Mouse (Mus musculus) layer of hippocampus, adult 9-10 months (tissue): Measurements from ENCODE around the gene Tmem135.

Experiments used
- DNase-seq: peaks from one replicate; pipeline ENCODE4 v3.0.0; 2022; ENCODE audit warnings: low spot score

The Tmem135 gene

GRCm38 (mm10) chr7:89388981-89389380, 15.0 kb downstream of the Tmem135 start:
- no peak for DNase-seq

DNA sequence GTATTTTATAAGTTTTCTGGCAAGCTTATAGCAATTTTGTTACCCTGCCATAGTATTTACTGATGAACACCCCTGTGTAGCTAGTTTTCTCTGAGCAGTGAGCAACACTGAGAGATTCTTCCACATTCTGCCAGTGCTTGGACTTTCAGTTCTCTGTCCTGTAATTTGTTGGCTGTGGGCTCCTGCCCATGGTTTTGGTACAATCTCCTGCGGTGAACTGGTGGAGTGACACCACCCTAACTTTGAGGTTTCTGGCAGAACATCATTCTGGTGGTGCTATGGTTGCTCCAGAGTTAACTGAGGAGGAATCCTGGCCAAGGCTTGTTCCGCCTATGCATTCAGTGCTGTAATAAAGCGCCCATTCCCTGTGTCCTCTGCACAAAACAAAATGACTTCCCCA, 21.1 kb downstream of the Tmem135 start:
- no peak for DNase-seq

DNA sequence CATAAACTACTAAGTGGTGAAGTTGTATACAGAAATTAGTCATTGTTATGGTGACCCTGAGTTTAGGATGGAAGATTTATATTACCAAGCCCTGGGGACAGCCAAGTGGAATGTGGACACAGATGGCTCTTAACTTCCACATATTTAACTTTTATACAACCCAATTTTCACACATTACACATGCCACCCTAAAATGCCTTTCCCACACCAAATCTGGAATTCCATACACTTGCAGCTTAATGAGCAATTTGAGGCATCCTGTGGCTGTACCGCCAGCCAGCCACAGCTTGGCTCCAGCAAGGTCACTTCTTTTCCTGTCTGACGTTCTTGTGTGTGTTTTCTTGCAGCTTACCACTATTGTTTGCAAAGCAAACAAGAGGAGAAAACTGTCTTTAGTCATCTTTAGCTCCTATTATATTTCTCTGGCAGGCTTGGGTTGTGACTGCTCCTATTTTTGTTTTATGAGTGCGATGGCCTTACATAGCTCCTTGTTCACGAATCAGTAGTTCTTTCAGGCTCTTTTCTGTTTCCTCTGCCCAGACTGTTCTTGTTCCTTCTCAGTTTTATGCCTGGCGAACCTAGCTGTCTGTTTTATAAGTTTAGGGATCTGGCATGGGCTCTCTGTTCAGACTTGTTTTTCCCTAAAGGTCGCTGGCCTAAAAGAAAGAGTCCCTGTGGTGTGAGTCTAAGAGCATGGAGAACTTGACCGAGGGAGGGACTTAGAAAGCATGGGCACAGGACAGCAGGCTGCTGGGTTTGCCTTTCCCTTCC, 22.9 kb downstream of the Tmem135 start:
- no peak for DNase-seq

GRCm38 (mm10) chr7:89371623-89372295, 32.3 kb downstream of the Tmem135 start:
- DNase-seq = no peak

DNA sequence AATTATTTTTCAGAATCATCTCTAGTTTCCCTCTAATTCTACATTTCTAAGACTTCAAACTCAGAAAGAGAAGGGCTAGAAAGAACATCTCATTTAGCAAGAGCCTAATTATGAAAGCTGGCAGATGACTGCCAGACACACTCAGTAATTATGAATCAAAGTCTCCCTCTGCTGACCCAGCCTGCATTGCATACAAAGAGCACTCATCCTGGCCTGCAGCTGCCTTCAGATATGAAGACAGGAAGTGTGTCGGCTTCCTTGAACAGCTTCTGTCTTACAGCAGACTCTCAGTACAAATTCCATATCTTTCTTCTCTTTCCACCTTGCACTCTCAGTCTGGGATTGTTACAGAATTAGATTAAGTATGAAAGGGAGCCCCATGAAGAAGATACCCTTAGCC, 33.1 kb downstream of the Tmem135 start:
- peak; percentile 32 for DNase-seq

GRCm38 (mm10) chr7:89370086-89370485, 33.9 kb downstream of the Tmem135 start:
- DNase-seq = no peak

DNA sequence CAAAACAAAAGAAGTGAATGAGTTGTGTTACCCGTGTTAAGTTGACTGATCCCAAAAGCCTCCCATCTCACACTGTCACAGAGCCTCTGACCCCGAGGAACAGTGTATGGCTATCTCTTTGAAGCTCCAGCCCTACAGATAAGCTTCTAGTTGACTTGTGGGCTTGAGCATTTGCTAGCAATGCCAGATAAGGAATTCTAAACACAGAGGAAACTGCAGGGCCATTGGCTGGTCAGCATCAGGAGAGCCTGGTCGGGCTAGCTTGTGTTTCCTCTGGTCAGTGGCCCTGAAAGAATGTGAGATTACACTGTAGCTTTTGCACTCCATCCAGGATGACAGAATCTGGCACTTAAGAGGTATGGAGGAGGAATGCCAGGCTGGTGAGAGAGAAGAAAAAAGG, 36.4 kb downstream of the Tmem135 start:
- DNase-seq = no peak

DNA sequence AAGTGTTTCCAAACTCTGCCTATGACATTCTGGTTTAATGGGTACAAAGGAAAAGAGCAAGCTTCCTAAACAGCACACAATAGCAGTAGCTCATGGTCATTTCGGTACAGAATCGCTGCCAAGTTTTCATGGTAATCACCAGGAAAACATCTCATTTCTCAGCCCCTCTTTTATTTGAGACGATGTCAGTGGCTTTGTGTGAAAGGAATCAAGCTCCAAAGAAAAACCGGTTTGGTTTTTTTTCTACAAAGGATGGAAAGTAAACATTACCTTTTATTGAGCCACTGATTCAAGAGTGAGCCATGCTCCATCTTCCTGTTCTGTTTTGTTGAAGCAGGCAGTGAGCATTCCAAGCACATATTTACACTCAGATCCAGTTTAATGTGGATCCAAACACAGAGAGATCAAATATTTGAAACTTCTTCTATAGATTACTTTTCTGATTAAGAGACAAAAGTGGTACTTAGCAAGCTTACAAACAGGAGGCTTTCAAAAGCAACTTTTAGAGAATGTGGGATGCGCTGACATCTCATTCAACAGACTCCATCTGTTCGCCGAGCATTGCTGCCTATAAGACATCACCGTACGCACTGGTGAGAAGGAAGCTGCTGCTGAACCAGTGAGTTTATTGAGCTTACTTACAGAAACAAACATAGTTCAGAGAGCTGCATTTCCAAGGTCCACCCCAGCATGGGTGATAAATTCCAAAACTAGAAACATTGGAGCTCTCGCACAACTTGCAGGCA, 38.7 kb downstream of the Tmem135 start:
- no peak for DNase-seq

- DNase-seq = no peak
These were observed 40.0 kb downstream of the Tmem135 start for GRCm38 (mm10) chr7:89363975-89364374.

GRCm38 (mm10) chr7:89356307-89356706, 47.7 kb downstream of the Tmem135 start:
- no peak for DNase-seq

DNA sequence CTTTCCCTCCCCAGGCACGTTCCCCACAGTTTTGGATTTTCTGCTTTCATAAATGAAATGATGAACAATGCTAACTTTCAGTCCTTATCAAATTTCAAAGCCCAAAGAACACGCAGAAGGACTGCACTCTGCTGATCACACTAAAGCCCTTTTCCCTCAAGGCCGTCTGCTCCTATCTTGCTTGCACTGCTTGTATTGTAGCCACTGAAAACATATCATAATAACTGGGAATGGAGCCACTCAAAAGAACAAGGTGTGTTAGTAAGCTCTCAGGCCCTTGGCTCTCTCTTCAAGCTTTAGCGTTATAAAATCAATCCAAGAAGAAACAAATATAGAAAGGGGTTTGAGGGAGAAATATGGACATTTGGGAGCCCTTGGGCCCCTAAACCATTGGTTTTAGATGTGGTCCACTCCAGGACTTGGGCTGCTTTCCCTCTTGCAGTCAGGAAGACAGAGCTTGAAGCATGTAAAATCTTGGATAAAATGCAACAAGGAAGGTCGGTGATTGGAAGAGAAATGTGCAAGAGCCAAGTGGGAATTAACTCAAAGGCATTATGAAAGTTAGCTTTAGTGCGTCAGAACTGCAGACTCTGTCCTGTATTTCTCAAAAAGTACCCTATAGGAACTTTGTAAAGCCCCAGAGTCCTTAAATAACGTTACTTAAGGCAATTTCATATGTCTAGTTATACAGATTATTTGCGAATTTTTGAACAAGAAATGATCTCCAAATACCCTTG, 48.3 kb downstream of the Tmem135 start:
- no peak for DNase-seq

DNA sequence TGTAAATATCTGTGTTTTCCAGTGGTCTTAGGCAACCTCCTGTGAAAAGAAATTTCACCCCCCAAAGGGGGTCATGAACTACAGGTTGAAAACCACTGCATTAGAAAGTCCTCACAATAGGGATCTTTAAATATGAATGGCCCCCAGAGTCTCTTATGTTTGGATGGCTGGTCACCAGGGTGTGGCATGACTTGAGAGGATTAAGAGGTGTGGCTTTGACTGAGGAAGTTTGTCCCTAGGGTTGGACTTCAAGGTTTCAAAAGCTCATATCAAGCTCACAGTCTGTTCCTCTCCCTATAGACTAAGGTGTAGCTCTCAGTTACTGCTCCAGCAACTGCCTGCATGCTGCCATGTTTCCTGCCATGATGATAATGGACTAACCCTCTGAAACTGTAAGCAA, 62.0 kb downstream of the Tmem135 start:
- DNase-seq = no peak

GRCm38 (mm10) chr7:89339808-89340207, 64.2 kb downstream of the Tmem135 start:
- no peak for DNase-seq

DNA sequence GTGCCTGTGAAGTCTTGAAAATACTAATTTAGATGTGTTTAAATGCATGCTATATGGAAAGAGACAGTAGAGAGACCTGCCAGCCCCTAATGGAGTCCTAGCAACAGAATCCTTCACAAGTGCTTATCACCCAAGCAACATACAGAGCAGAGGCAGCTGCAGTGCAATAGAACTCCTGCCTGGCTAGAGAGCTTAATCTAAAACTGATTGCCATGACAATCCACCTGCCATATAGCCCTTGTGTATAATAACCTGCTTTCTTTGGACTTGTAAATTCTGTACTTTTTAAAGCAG, 64.9 kb downstream of the Tmem135 start:
- DNase-seq = no peak

- DNase-seq = peak; percentile 83
These were observed 65.5 kb downstream of the Tmem135 start for GRCm38 (mm10) chr7:89338350-89339141.

DNA sequence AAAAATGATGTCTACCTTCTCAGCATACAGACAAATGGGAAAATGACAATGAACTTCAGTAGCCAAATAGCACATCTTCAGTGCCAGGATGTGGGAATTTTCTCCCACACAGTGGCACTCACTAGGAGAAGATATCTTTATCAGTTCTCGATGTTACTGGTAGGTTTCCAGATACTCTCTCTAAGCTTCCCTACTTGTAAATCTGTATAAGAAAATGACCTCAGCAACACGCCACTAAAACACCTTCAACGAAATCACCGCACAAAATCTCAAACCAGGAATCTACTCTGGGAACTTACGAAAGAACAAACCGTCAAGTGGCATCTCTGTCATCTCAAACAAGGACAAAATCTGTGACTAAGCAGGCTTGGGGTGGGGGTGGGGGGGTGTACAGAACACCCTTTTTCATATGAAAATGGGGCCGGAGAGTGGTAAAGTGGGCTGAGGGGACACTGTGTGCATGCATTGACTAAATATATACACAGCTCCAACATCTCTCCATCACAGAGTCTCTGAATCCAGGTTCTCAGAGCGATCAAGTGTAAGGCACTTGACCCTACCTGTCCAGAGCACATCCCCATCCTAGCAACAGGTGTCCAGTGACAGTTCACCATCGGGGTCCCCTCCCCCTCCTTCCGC, 66.2 kb downstream of the Tmem135 start:
- DNase-seq = no peak

DNA sequence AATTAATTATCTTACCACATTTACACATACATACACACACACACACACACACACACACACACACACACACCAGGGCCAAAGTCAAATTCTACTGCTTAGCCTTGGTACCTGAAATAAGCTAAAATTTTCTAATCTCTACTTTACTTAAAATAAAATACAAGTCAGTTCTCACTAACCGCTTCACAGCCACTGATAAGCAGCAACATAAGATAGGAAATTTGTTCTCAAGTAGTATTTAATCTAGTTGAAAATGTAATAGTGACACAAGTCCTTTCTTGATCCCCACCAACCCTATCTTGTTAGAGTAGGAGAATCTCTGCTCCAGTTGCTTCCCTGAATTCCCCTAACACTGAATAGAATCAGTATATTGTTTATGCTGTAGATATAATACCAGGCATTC, 67.6 kb downstream of the Tmem135 start:
- DNase-seq = no peak

- no peak for DNase-seq
These were observed 68.7 kb downstream of the Tmem135 start for GRCm38 (mm10) chr7:89335316-89335715.

- DNase-seq = no peak
These were observed 74.1 kb downstream of the Tmem135 start for GRCm38 (mm10) chr7:89329896-89330295.

DNA sequence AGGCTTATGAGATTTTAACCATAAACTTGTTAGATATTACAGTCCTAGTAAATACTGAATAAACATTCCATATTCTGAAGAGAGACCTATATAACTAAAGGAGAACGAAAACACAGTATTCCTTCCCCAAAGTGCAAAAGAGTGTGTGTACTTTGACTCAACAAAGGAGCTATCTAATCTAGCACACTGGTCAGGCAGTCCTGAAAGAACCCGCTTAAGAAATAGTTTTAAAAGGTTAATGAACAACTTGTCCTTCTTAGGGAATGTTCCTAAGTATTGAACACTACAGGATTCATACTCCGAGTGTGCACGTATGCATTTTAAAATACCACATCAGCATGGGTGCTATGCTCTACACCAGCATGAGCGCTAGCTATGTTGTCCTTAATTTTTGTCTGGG, 76.3 kb downstream of the Tmem135 start:
- DNase-seq = no peak

DNA sequence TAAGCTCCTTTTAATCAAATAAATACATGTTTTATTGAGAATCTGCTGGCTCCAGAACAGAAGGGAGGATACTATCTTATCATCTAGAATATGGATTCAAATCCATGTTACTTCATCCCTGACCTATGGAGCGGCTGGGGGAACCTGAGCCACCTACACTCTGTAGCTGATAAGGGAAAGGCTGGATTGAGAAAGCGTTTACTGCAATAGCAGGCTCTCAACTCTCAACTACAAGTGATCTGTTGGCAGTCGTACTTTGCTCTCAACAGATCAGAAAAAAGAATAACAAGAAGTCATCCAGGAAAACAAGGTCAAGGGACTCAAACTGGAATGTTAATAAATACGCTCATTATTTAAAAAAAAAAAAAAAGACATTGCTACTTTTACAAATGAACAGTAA, 77.3 kb downstream of the Tmem135 start:
- no peak for DNase-seq
